Mouse (Mus musculus): ENCODE results near the gene Gm42688.

DNA sequence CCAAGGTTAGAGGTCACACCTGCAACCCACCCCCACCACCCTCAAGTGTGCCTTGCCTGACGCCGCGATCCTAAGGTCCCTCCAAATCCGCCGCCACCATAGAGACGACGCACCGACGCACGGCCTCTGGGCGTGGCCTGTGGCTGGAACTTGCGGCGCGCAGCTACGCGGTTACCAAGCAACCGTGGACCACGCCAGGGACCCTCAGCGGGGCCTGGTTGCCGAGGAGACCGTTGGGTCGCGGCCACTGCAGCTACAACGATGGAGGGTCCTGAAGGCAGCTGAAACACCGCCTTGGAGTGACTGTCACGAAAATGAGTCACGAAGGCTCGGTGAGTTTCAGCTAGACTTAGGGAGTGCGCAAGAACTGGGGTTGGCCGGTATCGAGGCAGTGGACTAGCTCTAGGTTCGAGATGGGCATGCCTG is 54.9 kb downstream of the Gm42688 start, which contains the start of the genes Wdr54 and 1700003E16Rik:
- TF ChIP-seq CTCF (conservative IDR thresholded peaks at IDR 0.05; ENCODE audit: insufficient read depth, insufficient read length, low read depth, low read length) (no peak), POLR2A (IDR thresholded peaks at IDR 0.05; ENCODE audit: low read depth, low read length) (no peak)
